Mouse (Mus musculus) adrenal gland, adult (tissue): Measurements from ENCODE around the gene Mchr1.

Experiments used
- DNase-seq, 2 experiments: peaks; one replicate each; pipeline ENCODE4 v3.0.0; 2022 to 2023; ENCODE audit warnings: low spot score in 1 of 2; ENCODE audit not compliant: inconsistent age in 2 of 2

Mchr1 gene

DNA sequence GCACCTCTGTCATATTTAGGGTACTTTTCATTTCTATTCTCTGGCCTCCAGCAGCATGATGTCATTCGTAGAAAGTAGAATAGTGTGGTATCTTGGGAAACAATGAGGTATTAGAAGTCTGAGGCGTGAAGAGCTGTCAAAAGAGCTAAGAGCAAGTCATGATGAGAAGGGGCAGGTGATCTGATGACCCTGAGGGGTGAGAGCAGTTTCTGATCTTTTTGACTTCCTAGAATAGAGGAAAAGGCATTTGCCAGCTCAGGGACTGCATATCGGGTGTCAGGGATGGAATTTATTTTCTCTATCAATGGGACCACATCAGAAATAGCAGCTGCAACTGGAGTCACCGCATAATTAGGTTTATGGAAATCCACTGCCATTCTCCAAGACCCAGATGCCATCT is 8.5 kb upstream of the Mchr1 start:
- no peak for DNase-seq

DNA sequence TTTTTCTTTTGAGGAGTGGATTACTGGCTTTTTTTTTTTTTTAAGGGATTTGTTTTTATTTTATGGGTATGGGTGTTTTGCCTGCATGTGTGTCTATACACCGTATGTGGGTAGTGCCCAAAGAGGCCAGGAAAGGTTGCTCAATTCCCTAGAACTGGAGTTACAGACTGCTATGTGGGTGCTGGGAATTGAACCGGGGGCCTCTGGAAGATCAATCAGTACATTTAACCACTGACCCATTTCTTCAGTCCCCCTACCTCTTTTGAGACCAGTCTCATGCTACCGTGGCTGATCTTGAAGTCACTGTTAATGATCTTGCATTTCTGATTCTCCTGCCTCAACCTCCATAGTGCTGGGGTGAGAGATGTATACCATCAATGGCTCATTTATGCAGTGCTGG is 8.0 kb upstream of the Mchr1 start:
- no peak for DNase-seq

GRCm38 (mm10) chr15:81228258-81228657 is 7.0 kb upstream of the Mchr1 start:
- DNase-seq: no peak

DNA sequence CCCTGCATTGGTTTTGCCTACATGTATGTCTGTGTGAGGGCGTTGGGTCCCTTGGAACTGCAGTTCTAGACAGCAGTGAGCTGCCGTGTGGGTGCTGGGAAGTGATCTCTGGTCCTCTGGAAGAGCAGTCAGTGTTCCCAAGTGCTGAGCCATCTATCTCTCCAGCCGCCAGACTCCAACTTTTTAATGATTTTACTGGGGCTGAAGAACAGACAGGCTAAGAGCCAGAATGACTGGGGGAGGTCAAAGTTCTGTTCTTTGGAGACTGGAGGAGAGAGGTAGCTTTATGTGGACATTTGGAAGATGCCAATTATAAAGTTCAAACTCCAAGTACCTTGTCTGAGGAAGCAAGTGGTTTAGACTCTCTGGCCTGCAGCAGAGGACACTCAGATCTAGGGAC is 5.5 kb upstream of the Mchr1 start:
- DNase-seq: no peak

DNA sequence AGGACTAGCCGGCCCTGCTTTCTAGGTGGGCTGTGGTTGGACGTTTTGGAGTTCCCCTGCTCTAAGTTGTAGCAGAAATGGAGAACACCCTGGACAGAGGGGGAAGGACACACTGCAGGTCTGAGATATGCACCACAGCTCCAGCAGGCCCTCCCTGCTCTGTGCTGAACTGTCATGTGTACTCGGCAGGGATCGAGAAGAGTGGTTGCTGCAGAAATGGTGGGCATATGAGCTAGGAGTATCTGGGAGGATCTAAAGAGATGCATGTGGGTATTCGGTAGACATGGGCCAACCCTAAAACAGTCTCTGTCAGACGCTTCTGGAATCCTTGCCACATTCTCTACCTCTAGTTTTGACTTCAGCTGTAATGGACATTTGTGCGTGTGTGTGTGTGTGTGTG is 4.0 kb upstream of the Mchr1 start:
- DNase-seq: no peak

DNA sequence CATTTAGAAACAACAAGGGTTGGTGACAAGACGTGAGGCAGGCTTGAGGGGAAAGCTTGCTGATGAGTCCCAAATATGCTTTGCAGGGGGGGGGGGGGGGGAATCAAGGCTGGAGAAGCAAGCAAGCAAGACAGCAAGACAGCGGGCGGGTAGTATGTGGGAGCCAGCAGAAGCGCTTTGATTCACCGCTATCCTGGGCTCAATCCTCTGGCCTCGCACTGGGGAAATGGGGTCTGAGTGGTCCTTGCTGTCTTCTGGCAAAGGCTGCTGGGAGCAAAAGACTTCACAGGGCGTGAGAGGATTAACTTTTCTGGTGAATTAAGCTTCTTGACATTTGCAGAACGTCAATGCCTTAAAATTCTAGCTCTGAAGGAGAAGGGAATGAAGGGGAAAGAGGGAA is 763 bp downstream of the Mchr1 start:
- DNase-seq: no peak

GRCm38 (mm10) chr15:81237471-81237870 is 2.2 kb downstream of the Mchr1 start:
- DNase-seq: no peak

GRCm38 (mm10) chr15:81239261-81239660 is 4.0 kb downstream of the Mchr1 start:
- DNase-seq: peak; percentile 60 to 80

GRCm38 (mm10) chr15:81239794-81240343 is 4.6 kb downstream of the Mchr1 start:
- DNase-seq: peak; percentile 66 to 86

DNA sequence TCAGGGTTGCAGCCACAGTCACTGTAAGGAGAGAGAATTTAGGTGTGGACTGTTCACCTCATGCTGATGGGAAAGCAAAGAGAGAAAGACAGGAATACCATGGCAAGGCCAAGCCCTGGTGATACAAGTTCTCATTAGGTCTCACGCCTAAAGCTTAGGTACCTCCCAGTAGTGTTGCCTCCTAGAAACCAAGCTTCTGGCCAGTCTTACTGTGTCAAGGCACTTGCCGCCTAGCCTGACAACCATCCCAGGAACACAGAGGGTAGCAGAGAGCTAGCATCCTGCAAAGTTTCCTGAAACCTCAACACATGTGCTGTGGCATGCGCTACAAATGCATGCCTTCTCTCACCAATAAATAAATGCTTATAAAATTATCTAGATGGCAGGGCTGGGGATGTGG is 11.6 kb downstream of the Mchr1 start:
- DNase-seq: peak in 1 of 2 experiments; percentile 39

GRCm38 (mm10) chr15:81247583-81248340 is 12.5 kb downstream of the Mchr1 start:
- peak; percentile 87 to 94 for DNase-seq

DNA sequence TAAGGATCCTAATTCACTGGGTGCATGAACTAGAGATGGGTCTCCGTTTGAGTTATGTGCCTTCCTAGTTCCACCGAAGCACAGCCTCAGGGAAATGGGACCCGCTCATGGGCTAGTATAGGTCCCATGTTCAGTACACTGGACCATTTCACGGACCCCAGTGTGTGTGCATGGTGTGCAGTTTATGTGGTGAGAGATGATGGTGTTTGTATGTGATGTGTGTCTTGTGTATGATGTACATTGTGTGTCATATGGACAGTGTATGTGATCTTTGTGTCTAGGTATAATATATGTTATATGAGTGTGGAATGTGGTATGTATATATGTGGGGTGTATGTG is 13.0 kb downstream of the Mchr1 start:
- DNase-seq: no peak

DNA sequence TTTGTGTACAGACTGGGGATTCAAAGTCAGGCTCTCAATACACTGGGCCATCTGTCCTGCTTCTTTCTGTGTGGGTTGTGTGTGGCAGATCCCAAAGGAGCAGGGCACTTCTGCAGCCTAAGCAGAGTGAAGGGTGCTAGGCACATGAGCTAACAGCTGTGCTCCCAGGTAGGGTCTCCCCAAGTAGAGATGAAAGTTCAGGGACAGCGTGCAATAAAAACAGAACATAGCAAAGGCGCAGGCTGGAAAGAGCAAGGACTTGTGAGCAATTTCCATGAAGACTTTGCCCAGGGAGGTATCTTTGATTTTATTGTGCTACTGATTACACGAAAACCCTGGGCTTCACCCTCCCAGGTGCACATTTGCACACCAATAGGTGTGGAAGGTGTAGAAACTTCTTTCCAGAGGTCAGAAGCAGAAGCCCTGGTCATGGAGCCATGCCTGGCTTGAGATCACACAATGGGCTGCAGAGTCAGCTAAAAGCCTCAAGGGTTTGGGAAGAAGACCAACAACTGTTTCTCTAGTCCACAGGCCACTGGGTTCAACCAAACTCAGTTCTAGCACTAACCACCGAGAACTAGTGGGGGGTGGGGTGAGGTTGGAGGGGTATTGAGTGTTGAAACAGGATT is 13.8 kb downstream of the Mchr1 start:
- DNase-seq: no peak

DNA sequence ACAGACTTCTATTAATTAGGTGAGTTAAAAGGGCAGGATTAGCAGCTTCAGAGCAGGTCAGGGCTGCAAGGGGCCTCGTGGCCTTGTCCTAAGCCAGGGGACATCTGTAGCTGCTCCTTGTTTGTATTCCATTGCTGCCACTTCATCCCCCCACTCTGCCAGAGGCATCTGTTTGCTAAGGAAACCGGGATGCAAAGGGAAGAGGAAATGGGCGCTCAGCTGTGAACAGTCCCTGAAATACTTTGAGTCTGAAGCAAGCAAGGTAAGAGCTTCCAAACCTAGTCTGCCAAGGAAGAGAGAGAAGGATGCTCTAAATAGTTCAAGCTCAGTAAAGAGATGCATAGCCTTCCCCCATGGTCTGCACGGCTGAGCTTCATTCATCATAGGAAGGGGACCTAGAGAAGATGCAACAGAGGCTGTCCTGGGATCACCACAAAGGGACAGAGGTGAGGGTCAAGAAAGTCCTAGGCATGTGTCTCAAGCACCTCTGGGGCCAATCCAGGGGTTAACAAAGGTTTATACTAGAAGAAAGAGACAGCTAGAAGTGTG is 17.4 kb downstream of the Mchr1 start:
- no peak for DNase-seq

DNA sequence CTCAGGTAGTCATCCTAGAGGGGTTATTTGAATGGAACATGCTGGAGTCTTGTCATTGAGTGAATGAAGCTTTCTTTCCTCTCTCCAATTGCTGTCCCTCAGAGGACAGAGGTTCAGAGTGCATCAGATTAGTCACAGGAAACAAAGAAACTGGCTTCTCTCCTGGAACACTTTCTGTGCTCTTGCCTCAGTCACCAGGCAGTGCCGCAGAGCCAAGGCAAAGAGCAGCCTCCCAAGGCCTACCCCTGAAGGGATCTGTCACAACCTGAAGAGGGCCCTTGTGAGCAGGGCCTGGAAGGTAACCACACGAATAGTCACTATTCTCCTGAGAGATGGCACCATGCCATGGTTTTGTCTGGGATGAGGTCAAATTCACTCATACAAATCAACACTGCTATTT is 18.3 kb downstream of the Mchr1 start:
- DNase-seq: peak; percentile 47 to 78

- no peak for DNase-seq
Observed at GRCm38 (mm10) chr15:81254113-81254640, 18.9 kb downstream of the Mchr1 start.

GRCm38 (mm10) chr15:81255063-81255462 is 19.8 kb downstream of the Mchr1 start:
- no peak for DNase-seq

DNA sequence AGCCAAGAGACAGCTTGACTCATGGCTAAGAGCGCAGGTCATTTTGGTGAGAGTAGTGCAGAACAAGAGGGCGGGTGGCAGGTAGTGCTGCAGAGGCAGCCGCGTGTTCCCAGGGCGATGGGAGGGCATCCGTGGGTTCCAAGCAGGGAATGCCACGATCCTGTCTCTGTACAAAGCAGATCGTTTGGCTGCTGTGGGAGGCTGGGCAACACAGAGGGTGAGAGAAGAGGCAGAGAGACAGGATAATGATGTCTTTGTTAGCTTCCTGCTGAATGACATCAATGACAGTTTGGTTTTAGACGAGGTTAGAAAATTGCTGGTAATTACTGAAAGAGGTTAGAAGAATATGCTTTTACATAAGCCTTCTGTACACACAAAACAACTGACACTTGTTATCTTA is 23.0 kb downstream of the Mchr1 start:
- DNase-seq: no peak

- no peak for DNase-seq
Observed at GRCm38 (mm10) chr15:81259304-81259703, 24.0 kb downstream of the Mchr1 start.

DNA sequence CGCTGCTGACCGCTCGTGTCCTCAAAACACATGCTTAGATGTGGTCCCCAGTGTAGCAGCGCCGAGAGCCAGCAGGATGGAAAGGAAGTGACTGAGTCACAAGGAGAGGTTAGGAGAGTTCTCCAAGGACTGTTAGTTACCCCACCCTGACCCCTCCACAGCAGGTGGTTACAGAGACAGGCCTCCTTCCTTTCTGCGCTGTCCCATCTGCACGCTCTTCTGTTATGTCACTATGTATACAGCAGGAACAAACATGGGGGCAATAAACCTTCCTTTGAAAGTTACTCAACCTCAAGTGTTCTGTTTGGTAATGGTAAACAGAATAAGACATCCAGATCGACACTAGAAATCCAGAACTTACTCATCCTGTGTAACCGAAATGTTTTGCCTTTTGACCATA is 24.9 kb downstream of the Mchr1 start:
- no peak for DNase-seq

DNA sequence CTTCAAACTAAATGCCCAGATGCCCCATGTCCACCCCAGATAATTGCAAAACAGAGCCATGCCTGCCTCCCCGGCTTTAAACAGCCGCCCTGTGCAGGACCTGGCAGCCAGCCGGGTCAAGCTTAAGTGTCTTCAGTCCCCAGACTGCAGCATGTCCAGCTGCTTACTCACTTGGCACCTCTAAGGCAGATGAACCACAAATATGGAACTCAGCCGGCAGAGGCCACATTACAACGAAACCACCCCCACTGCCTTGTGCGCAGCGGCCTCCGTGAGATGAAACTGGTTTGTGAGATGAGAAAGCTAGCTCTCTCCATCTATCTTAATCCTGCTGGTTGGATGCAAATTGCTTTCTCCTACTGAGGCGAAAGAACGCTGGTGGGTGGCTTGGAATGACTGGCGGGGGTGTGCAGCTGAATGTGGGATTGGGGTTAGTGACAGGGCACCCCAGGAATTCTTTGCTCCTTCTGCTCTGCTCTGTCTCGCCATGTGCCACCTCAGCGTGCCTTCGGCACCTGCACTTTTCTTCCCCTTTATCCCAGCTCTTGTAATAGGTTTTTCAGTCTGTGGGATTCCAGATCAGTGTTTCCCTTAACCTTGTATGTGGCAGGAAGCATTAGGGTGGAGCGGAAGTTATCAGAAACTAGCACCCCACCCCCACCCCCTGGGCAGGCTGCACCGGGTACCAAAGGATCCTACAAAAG is 29.2 kb downstream of the Mchr1 start:
- DNase-seq: peak; percentile 75 to 79
